Mouse (Mus musculus) heart, postnatal 0 days (tissue): ENCODE measurements at regions not wholly inside any gene's neighbourhood (a gene's known extent, or its start where the extent isn't known, plus 50 kb on each side); places are given as distances from the start of the nearest gene placed in this dataset.

Experiments used
- ATAC-seq: fragments of 200-750 bp; cut with Nextera tagmentation; 2 replicates; pipeline ENCODE4 v1.8.0; 2017; ENCODE audit warnings: low read depth, moderate number of reproducible peaks, moderate library complexity; ENCODE audit not compliant: insufficient read depth
- DNase-seq: peaks from one replicate; pipeline ENCODE4 v3.0.0-alpha.2; 2016; ENCODE audit warnings: low spot score
- H3K27ac ChIP-seq: fragments of 300-500 bp; sonication (generic); 2 replicates; pipeline ENCODE4 v1.5.1; 2014; ENCODE audit warnings: low read depth, mild to moderate bottlenecking
- H3K27me3 ChIP-seq: fragments of 300-500 bp; sonication (generic); 2 replicates; pipeline ENCODE4 v1.6.1; 2014; ENCODE audit warnings: low read length, mixed read lengths; ENCODE audit not compliant: control insufficient read depth, insufficient read depth
- H3K36me3 ChIP-seq: fragments of 300-500 bp; sonication (generic); replicated peaks from 2 replicates; pipeline ENCODE4 v1.6.1; 2014; ENCODE audit warnings: low read length, mixed read lengths; ENCODE audit not compliant: control insufficient read depth, insufficient read depth
- H3K4me1 ChIP-seq: fragments of 300-500 bp; sonication (generic); 2 replicates; pipeline ENCODE4 v1.6.1; 2014; ENCODE audit warnings: antibody characterized with exemption; ENCODE audit not compliant: control insufficient read depth, insufficient read depth
- H3K4me2 ChIP-seq: fragments of 300-500 bp; sonication (generic); 2 replicates; pipeline ENCODE4 v1.6.1; 2014; ENCODE audit warnings: low read depth, mild to moderate bottlenecking, low read length, moderate library complexity
- H3K4me3 ChIP-seq: fragments of 300-500 bp; sonication (generic); 2 replicates; pipeline ENCODE4 v1.5.1; 2014; ENCODE audit warnings: low read depth, low read length
- H3K9ac ChIP-seq: fragments of 300-500 bp; sonication (generic); replicated peaks from 2 replicates; pipeline ENCODE4 v1.6.1; 2014; ENCODE audit warnings: low read depth, low read length, mixed read lengths
- H3K9me3 ChIP-seq: fragments of 300-500 bp; sonication (generic); replicated peaks from 2 replicates; pipeline ENCODE4 v1.6.1; 2016; ENCODE audit warnings: low read length; ENCODE audit not compliant: control insufficient read depth
- CTCF ChIP-seq: IDR thresholded peaks from 2 replicates; pipeline ENCODE4 v1.5.1; 2016; ENCODE audit warnings: antibody characterized with exemption, control low read depth, low read depth
- EP300 ChIP-seq: IDR thresholded peaks from 2 replicates; pipeline ENCODE4 v1.6.1; 2016; ENCODE audit warnings: antibody characterized with exemption, low read depth
- WGBS: fragments of 180-500 bp; shearing (Covaris S2); extraction: QIAGEN DNeasy Blood & Tissue Kit; methylation state at CpG from one replicate; pipeline ENCODE4 v1.1.7; 2014; 5-methylcytosine and 5-hydroxymethylcytosine counted together

- Histone ChIP-seq H3K9me3 (no peaks in the 10 kb centered on the region), H3K9ac (no peak overlapping the region), H3K4me1 (no peaks in the 10 kb centered on the region), H3K36me3 (no peaks in the 10 kb centered on the region), H3K27me3 (no peaks in the 10 kb centered on the region), H3K27ac (no peak overlapping the region), H3K4me2 (no peak overlapping the region), H3K4me3 (no peak overlapping the region)
- 65% methylated on average over 4 of the region's 4 CpGs for WGBS
- DNase-seq (no peak), ATAC-seq (no peak)
- no peak for TF ChIP-seq EP300
- TF ChIP-seq CTCF: no peak
These were observed 578.5 kb downstream of the Cetn3 start for GRCm38 (mm10) chr13:82361379-82361778.

- ATAC-seq: no peak
- no peak overlapping the region for H3K9ac ChIP-seq
- H3K27ac ChIP-seq: no peak overlapping the region
- no peaks in the 10 kb centered on the region for H3K27me3 ChIP-seq
- TF ChIP-seq CTCF: no peak
- TF ChIP-seq EP300: no peak
- no peak overlapping the region for H3K4me3 ChIP-seq
- no peaks in the 10 kb centered on the region for H3K36me3 ChIP-seq
- DNase-seq: no peak
- no peaks in the 10 kb centered on the region for H3K9me3 ChIP-seq
- H3K4me1 ChIP-seq: no peaks in the 10 kb centered on the region
- no peak overlapping the region for H3K4me2 ChIP-seq
These were observed 583.9 kb downstream of the Cetn3 start for GRCm38 (mm10) chr13:82366768-82367167.

GRCm38 (mm10) chr13:82371579-82371978 is 588.7 kb downstream of the Cetn3 start:
- no peak overlapping the region for H3K4me2 ChIP-seq
- WGBS: 84% methylated on average over 2 of the region's 2 CpGs
- H3K4me3 ChIP-seq: no peak overlapping the region
- H3K27ac ChIP-seq: no peak overlapping the region
- no peak for ATAC-seq
- H3K36me3 ChIP-seq: no peaks in the 10 kb centered on the region
- no peaks in the 10 kb centered on the region for H3K4me1 ChIP-seq
- H3K9me3 ChIP-seq: no peaks in the 10 kb centered on the region
- no peaks in the 10 kb centered on the region for H3K27me3 ChIP-seq
- no peak for DNase-seq
- TF ChIP-seq CTCF: no peak
- no peak for TF ChIP-seq EP300
- no peak overlapping the region for H3K9ac ChIP-seq

- no peak for TF ChIP-seq EP300
- no peak for TF ChIP-seq CTCF
- H3K27ac ChIP-seq: no peak overlapping the region
- H3K4me3 ChIP-seq: no peak overlapping the region
- WGBS: 84% methylated on average over 4 of the region's 4 CpGs
- no peaks in the 10 kb centered on the region for H3K27me3 ChIP-seq
- H3K9me3 ChIP-seq: no peaks in the 10 kb centered on the region
- no peaks in the 10 kb centered on the region for H3K36me3 ChIP-seq
- H3K9ac ChIP-seq: no peak overlapping the region
- DNase-seq (no peak), ATAC-seq (no peak)
- no peak overlapping the region for H3K4me2 ChIP-seq
- H3K4me1 ChIP-seq: no peaks in the 10 kb centered on the region
These were observed 589.7 kb downstream of the Cetn3 start for GRCm38 (mm10) chr13:82372612-82373011.

- TF ChIP-seq EP300: no peak
- TF ChIP-seq CTCF: no peak
- DNase-seq (no peak), ATAC-seq (no peak)
- Histone ChIP-seq H3K4me3 (no peak overlapping the region), H3K27me3 (no peaks in the 10 kb centered on the region), H3K9me3 (no peaks in the 10 kb centered on the region), H3K27ac (no peak overlapping the region), H3K4me2 (no peak overlapping the region), H3K9ac (no peak overlapping the region), H3K4me1 (no peaks in the 10 kb centered on the region), H3K36me3 (no peaks in the 10 kb centered on the region)
These were observed 610.0 kb downstream of the Cetn3 start for GRCm38 (mm10) chr13:82392908-82393307.

- DNase-seq (no peak), ATAC-seq (no peak)
- TF ChIP-seq EP300: no peak
- no peak for TF ChIP-seq CTCF
- Histone ChIP-seq H3K4me3 (no peak overlapping the region), H3K27ac (no peak overlapping the region), H3K9ac (no peak overlapping the region), H3K4me1 (no peaks in the 10 kb centered on the region), H3K27me3 (no peaks in the 10 kb centered on the region), H3K4me2 (no peak overlapping the region), H3K36me3 (no peaks in the 10 kb centered on the region), H3K9me3 (no peaks in the 10 kb centered on the region)
- WGBS: 77% methylated on average over 6 of the region's 6 CpGs
These were observed 610.6 kb downstream of the Cetn3 start for GRCm38 (mm10) chr13:82393496-82393895.
